Mouse (Mus musculus) CD8-positive naive resting alpha-beta T cell, adult 2 months (primary cell): Measurements from ENCODE around the gene Rnd2.

Source experiments
- DNase-seq, 2 experiments: peaks; one replicate each; pipeline ENCODE4 v3.0.0; 2022; ENCODE audit warnings: low read depth in 2 of 2, low spot score in 2 of 2

The Rnd2 gene

GRCm38 (mm10) chr11:101519364-101519763 is 54.6 kb downstream of the Rnd2 start:
- DNase-seq: no peak
